Mouse (Mus musculus) gastrocnemius, adult 8-10 months (tissue): ENCODE data around the gene Vmn2r42. TPM values are rescaled to one million over a fixed set of nuclear protein-coding genes. Genes with fewer than 3 reads are reported as not detected.
"Not testable (repeated sequence)": the region's sequence is repeated elsewhere in the genome, so short reads cannot be mapped to it uniquely, and the experiment has no call there.

Source experiments
- DNase-seq, 2 experiments: peaks; one replicate each; pipeline ENCODE4 v3.0.0; 2022; ENCODE audit warnings: low spot score in 2 of 2
- total RNA-seq, 4 experiments: library from RNA; stranded (reverse); gene quantifications; 2 replicates each; pipeline ENCODE4 v1.2.4; 2022

Vmn2r42 gene
- total RNA-seq = not detected

GRCm38 (mm10) chr7:8200220-8200619, at the start of gene Vmn2r42:
Vmn2r42 (minus strand) TSS chr7:8200320.
- DNase-seq = not testable (repeated sequence)

- DNase-seq = not testable (repeated sequence)
Measured at GRCm38 (mm10) chr7:8161554-8161953, 38.6 kb downstream of the Vmn2r42 start, which contains the start of gene Vmn2r41. Vmn2r41 (minus strand) TSS chr7:8161654.

Other genes starting within 250 kb of the Vmn2r42 start
- gene Vmn2r41, start 38.7 kb downstream of the Vmn2r42 start, total RNA-seq = not detected
- not detected for gene Vmn2r43, start 60.3 kb upstream of the Vmn2r42 start, total RNA-seq
- gene Vmn2r44, start 183.0 kb upstream of the Vmn2r42 start, total RNA-seq = not detected